Mouse (Mus musculus): ENCODE measurements at regions not wholly inside any gene's neighbourhood (a gene's known extent, or its start where the extent isn't known, plus 50 kb on each side); places are given as distances from the start of the nearest gene placed in this dataset.

DNA sequence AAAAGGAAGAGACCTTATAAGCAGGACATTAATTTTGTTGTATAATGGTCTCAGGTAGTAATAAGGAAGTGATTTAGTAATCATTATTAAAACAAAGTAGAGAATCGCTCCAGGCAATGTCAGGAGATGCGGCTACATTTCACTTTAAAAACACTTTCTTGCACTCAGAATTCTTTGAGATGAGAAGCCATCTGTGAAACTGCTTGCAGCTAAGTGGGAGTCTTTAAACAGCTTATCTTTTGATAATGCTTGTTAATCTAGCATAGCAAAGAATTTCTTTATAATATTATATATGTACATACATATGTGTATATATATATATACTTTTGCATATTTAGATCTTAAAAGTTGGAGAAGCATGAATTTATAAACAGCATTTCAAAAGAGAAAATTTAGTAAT lies 133.1 kb upstream of the Klf6 start:
- no peak for DNase-seq

DNA sequence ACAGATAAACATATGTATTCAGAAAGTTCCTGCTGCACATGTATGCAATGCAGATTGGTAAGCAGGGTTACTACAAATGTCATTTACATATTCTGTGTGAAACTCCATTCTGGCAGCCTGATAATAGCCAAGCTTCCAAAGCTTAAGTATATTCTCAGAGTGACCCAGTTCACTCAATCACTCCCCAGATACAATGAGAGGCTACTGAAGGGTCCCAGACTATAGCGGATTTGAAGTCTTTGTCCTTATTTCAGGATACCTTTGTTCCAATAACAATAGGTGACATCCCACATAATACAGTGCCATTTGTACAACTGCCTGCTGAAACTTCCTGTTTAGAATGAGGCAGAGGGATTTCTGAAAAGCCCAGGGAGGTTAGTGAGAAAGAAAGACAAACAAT lies 132.5 kb upstream of the Klf6 start:
- no peak for DNase-seq

DNA sequence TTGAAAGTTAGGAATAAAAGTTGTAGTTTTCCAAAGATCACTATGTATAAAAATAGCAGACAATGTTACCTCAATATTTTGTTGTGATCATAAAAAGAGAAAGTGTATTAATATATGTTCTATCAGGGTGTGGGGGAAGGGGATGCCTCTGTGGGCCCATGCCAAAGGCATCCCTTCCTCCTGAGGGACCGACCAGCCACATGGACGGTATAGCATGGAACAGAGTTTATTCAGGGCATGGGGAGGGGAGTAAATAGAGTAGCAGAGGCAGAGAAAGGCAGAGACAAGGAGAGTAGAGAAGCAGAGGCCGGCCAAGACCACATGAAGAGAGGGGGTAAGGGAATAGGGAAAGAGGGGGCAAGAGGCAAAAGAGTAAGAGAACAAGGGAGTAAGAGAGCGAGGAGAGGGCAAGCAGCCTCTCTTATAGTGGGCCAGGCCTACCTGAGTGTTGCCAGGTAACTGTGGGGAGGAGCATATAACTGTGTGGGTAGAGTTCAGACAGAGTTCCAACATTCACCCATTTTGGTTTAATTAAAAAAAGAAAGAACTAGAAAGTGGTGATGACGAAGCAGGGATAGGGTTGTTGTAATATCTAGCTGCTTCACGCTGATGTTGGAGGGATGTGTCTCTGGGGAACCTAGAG lies 131.7 kb upstream of the Klf6 start:
- DNase-seq = no peak

DNA sequence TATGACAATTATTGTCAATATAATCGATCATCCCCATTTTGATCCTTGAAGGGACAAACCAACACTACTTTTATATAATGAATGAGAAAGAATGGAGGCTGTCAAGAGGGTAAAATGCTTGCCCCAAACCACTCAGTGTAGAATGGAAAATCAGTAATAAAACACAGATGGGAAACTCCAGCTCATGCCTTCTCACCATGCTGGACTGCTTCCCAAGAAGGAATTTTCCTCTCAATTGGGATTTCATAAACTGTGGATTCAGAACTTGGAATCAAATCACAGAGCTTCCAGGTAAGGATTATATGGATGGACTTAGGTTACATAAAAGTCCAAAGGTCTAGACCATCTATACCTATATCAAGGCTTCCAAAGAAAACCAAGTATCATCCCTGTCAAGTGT lies 129.1 kb upstream of the Klf6 start:
- DNase-seq = no peak

DNA sequence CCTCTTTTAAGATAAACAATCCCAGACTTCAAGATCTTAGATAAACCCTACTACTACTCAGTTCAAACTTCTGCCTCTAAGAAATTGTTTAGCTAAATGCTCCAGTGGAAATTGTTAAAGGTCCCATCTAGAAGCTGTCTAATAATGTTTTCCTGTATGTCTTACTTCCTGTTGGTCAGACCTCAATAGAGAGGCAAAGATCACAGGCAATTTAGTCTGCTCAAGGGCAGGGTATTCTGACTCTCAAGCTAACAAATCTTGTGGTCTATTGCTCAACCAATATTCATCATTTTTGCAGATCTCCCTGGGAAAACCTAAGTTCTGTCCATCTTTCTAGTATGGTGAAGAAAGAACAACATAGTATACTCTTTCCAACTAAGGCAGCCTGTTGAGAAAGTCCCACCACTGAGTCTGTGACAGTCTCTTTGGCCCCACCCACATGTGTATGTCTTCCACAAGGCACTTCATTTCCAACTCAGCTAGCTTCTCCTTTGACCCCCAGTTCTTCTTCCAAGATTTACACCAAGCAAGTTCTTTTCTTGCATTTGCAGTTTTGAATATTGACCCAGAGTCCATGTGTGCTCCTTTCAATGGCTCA lies 126.2 kb upstream of the Klf6 start:
- no peak for DNase-seq

DNA sequence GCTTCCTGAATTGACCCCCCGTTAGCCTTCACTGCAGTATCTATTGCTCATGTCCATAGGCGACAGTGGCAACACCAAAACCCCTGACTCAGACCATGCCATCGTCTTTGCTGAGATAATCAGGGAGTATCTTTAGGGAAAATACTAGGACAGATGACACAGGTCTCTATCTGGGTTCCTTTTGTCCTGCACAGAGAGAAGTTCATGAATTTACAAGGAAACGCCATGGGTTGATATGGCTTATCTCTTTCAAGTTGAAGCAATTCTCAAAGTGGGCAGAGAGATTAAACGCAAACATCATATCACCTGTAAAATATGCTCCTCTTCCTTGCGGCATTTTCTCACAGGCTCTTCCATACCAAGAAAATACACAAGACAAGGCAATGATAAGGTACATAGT lies 124.8 kb upstream of the Klf6 start:
- DNase-seq = no peak

DNA sequence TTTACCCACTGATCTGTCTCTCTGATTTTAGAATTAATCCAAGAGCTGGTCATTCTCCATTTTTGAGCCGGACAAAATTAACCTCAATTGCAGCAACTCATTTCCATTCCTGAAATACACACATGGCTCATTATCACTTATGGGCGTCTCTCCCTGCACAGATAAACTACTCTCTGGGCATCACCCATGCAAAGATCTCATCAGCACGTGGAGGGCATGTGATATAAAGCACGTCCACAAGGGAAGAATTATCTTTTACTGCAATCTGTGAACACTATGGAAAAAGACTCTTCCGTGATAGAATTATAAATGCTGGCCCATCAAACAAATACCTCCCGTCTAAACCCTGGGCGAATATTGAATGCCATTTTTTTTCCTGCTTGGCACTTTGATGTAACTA lies 124.1 kb upstream of the Klf6 start:
- DNase-seq = no peak

DNA sequence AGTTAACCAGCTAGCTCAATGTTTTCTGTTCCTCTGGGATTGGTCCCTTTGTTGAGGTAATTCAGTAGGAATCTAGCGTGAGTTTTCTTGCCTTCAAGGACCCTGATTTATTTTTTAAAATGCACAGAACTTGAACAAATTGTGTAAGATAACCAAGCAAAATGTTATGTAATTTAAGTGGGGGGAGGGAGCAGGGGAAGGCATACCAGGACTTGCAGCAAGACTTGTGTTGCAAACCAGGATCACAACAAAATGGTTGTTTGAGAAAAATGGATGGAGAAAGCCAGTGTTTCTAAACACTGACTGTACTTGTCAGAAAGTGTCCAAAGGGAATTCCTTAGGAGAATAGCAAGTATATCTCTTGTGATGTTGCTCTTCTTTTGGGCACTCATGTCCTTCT lies 120.5 kb upstream of the Klf6 start:
- DNase-seq = no peak

DNA sequence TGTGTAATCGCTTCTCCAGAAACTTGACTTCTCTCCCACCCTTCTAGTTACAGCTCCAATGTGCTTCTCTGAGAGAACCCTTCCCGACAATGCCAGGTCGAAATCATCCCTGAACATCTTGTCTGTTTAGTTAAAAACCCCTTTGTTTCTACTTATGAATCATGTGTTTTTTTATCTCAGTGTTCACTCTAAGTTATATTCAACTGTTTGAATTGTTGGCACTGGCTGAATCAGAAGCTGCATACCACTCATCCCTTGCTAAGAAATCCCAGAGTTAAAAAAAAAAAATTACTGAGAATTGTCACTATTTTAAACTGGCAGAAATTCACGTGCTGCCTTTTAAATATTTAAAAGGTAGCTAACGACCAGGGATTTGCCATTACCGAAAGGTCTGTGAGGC lies 116.3 kb upstream of the Klf6 start:
- DNase-seq = no peak

DNA sequence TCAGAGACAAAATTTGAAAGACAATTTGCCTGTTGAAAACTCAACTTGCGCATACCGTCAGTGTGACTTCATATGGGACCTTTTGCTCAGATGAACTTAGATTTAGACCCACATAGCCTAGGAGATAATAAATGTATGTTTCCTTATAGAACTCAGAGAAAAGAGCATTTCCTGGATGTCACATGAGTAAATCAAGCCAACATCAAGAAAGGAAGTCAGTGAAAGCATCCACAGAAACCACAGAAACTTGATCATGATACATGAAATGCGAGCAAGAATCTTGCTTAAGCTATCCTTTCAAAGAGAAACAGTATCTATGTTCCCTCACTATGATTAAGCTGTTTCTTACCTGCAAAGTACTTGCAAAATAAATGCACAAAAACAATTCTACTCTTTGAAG lies 104.1 kb upstream of the Klf6 start:
- no peak for DNase-seq

DNA sequence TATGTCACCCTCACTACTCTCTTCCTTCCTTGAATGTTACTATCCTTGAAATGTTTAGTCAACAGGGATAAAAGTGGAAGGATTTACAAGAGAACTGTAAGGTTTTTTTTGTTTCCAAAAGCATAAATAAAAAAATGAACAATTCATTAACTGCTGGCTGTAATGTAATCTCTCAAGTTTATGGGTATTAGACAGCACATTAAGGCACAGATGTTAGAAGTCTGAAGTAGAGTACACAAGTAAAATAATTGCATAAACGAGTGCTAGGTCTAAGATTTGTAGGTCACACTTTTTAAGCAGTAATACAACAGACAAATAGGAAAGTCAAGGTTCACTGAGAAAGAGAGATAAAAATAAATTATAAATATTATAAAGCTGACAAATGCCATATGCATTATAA lies 103.3 kb upstream of the Klf6 start:
- DNase-seq = no peak

DNA sequence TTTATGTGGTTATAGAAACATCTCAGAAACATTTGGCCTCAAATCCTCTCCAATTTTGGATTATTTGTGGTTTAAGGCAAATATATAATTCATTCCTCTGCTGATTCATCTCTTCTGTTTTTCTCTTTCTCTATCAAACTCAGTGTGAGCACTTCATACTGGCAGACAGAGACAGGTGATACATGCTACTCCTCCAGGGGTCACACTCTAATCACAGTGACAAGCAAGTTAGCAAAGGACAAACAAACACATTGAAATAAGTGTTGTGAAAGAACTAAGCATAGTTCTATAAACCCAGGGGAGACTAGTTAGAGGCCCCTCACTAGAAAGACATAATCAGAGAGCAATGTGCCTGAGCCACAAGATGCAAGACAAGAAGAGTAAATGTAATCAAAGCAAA lies 101.3 kb upstream of the Klf6 start:
- DNase-seq = no peak

DNA sequence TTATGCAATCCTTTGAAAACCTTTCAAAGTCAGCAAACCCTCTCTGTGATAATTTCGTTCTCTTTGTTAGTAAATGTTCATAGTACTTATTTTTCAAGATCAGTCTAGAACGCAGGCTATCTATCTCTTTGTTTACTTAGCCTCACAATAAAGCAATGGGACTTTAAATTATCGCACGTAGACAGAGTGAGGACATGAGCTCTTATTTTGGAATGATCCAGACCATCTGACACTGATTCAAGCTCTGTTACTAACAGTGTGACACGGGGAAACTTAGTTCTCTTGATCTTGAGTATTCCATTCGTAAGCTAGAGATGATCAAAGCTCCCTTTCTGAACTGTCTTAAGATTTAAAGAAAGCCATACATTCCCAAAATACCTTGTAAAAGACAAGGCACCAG lies 94.9 kb upstream of the Klf6 start:
- no peak for DNase-seq

DNA sequence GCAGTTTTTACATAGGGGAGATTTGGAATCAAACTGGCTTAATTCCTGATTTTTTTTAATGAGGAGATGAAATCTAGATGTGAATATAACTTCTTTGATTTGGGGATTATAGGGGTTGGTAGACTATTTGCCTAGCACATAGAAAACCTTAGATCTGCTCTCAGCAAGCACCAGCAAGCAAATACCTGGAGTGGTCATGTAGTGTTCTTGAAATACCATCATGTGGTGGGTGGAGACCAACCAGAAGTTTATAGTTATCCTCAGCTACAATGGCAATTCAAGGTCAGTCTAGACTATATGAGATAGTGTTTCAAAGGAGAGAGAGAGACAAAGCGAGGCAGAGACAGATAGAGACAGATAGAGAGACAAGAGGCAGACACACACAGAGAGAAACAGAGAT lies 94.1 kb upstream of the Klf6 start:
- no peak for DNase-seq

DNA sequence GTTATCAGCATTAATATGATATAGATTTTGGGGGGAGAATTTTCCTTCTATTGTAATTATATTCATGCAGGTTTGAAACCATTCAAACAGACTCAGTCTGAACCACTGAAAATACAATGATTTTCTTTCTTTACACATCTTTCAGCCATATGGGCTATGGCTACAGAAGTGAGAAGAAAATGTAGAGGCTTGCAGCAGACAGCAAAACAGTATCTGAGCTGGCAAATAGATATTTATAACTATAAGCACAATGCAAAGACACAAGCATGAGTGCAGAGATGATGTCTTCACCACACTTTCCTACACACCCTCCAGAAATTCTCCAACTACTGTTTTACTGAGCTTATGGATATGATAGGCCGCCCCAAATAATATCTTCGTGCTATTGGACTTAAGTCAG lies 92.6 kb upstream of the Klf6 start:
- DNase-seq = no peak

DNA sequence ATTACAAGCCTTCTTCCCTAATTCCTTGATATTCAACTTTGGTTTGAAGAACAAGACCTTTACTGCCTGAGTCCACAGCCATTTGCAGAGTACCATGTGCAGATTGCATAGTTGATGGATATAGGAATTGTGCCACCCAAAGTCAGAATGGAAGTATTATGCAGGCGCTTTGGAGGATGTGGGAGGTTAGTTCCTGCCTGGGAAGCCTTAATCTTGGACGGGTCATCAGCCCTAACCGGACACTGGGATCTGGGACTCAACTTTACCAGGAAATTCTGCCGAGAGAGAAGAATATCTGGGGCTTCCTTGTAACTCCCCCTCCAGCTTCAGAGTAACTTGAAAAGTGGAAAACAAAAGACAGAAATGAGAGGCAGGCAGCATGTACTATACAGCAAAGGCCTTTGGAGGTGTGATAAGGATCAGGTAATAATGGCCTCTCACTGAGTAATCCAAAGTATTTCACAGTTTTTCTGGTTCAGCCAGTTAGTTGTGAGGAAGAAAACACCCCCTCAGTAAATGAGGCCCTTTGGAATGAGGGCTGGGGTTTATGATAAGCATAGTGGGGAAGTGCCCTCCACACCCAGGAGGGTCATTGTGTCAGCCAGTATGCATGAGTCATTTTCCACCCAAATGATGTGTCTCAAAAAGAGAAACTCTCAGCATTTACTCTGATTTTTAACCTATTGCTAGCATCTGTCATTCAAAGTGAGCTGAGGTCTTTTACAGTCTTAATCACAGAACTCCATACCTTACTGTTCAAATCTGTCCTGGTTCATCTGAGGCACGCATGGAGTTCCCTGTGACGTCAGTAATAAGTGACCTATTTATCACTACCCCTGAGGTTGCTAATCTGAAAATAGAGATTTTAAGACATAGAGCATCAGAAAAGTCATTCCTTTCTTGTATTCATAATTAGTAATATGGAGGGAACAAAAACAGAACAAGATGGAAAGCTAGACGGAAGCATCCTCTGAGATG lies 91.7 kb upstream of the Klf6 start:
- no peak for DNase-seq

DNA sequence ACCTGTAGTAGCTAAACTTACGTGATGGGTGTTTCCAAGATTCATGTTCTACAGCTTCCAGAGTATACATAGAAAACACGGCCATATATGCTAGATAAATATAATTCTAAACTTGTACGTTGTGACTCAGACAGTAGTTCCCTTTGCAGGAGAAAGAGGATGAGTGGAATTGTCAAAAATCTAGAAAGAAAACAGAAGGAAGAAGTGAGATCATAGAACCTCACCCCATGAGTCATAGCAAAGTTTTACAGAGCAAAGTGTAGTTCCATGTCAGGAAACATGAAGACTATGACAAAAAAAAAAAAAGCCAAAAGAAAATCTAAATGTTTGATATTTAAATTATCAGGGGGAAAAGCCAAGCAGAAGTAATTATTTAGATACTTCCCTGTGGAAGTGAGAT lies 87.5 kb upstream of the Klf6 start:
- no peak for DNase-seq

DNA sequence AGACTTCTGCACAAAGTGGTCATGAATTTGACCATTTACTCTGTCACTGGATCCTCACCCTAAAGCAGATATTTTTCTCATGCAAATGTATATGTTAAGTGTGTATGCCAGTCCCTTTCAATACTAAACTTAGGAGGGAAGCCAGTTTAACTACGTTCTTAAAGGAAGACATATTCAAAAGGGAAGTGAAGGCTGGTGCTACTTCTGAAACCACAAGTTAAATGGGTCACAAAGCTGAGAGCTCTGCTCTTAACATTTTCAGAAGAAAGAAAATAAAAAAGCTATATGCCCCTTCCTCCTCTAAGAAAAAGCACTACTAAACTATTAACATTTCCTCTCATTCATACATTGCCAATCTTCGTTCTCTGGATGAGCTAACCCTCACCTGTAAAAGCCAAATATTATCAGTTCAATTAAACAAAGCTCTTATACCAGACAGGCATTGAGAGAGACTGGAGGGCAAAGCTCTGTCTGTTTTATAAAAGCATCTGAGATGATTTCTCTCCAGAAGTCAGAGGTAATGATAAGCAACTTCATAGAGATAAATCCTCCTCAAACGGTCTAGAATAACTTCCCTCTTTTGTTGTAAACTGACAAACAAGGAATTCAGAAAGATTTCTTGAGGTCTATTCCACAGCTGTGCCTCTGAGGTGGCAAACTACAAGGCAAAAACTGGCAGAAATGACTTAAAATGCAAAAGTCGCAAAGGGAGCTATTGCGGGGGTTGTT lies 82.7 kb upstream of the Klf6 start:
- no peak for DNase-seq

DNA sequence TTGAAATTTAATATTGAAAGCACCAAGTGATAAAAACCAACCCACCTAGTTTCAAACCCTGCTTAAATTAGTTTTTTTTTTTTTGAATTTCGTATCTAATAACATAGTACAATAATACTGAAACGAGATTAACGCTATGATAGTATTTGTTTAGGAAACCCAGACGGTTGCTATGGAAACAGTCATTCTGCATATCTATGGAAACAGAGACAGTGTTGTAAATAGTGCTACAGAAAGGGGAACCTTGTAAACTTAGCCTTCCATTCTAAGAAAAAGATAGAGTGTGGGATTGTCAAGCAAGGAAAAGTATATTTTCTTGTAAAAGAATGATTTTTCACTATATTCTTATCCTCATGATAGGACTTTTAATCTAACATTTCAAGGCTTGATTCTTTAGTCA lies 81.9 kb upstream of the Klf6 start:
- no peak for DNase-seq

DNA sequence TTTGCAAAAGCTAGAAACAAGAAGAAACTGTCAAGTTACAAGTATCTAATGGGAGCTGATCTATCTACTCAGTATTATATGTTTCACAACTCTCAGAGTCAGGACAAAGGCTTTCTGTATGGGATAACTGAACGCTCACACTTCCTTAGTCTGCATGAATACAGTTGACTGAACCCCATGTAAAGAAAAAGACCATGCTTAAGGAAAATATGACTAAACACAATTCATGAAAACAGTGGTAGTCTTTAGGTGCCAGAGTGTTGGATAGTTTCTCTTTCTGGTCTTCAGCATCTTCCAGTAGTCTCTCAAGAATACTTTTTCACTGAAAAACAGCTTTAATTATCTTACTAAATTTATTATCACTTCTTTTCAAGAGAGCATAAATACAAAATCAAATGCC lies 78.7 kb upstream of the Klf6 start:
- DNase-seq = no peak

DNA sequence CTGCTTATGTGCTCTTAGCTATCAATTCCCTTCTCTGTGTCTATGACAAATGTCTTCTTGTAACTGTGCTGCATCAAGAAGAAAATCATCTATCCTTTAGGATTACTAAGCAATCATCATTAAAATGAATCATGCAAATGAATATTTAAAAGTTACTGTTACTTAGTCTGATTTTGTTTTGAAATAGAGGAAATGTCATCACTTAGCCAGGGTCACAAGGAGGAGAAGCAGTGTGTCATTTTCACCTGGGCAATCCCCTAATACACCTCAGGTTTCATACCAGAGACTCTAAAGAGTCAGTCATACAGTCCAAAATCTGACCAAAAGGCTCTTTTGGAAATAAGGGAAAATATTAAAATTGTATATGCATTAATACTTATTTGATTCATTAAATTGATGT lies 74.2 kb upstream of the Klf6 start:
- no peak for DNase-seq

DNA sequence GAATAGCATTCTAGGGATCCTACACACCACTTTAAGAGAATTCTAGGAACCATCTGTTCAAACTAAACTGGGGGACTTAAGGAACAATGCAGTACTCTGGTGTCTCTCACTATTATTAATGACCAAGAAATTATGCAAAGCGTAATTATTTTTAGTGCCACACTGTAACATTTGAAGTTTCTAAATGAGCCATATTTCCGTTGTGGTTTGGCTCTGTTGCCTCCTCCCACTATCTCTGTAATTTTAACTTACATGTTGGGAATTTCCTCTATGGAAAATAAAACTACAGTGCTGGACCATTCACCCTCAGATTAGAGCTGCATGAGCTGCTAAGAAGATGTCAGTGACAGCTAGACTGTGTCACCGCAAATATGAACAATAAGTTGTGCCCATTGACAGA lies 72.0 kb upstream of the Klf6 start:
- DNase-seq = no peak

DNA sequence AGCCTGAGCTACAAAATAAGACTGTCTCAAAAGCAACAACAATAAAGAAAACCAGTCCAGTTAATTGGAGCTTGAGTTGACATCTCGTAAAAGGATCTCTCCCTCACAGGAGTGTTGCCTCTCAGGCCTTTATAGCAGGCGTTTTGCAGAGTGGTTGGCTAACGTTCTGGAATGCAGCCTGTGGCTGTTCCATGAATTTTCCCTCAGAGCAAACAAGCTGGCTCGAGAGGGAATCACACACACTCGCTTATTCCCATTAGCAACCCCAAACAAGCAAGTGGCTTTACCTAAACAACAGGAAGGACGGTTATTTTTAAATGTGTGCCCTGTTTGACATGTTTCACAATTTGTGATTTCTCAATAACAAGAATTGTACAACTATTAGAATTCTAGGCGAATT lies 59.2 kb upstream of the Klf6 start:
- DNase-seq = no peak

DNA sequence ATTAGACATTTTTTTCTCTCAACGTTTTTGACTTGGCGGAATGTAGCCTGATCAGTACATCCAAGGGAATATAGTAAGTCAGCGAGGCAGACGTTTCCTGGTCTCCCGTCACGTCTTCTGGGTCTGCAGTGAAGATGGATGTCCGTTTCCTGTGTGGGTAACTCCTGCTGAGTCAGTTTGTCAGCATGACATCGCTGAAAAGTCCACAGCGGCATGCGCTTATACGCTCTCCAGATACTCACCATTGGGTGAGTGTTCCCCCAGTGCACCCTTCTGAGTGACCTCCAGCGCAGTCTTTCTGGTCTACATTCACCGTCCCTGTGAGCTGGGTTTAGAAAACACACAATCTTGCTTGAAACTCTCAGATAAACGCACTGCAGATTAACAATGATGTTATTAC lies 58.5 kb upstream of the Klf6 start:
- DNase-seq = peak; percentile 33
